Mouse (Mus musculus) lung, adult 18-20 months (tissue): ENCODE results near the gene Gprc5d.

Source experiments
- DNase-seq, 2 experiments: peaks; one replicate each; pipeline ENCODE4 v3.0.0; 2022; ENCODE audit warnings: mixed read lengths in 2 of 2

Gprc5d gene

GRCm38 (mm10) chr6:135066795-135067445 is 51.2 kb downstream of the Gprc5d start:
- peak; percentile 69 to 78 for DNase-seq

GRCm38 (mm10) chr6:135065236-135065957 is 52.7 kb downstream of the Gprc5d start, which contains the start of gene Gprc5a:
Gene Gprc5a (plus strand): TSS chr6:135065651.
- peak; percentile 88 to 93 for DNase-seq

GRCm38 (mm10) chr6:135064621-135065020 is 53.5 kb downstream of the Gprc5d start:
- DNase-seq = no peak

- no peak for DNase-seq
Observed at GRCm38 (mm10) chr6:135060728-135061127, 57.4 kb downstream of the Gprc5d start.
